Mouse (Mus musculus) MEL (cell line): ENCODE results near the gene Itih3. TPM values are rescaled to one million over a fixed set of nuclear protein-coding genes. Genes with fewer than 3 reads are reported as not detected.

Experiments
- DNase-seq: peaks from one replicate; pipeline ENCODE4 v3.0.0; 2011; ENCODE audit warnings: low read depth, low spot score
- H3K27ac ChIP-seq: 2 replicates; pipeline ENCODE4 v1.5.1; 2012; ENCODE audit warnings: low read depth, mild to moderate bottlenecking, control low read depth, low read length, moderate library complexity; ENCODE audit not compliant: control insufficient read depth
- H3K27me3 ChIP-seq, 2 experiments: fragments of 150-350 bp in 1 of 2; sonication (generic) in 1 of 2; 2 replicates each; pipeline ENCODE4 v1.6.1; 2012; ENCODE audit warnings: low read length in 2 of 2, mild to moderate bottlenecking in 2 of 2, improper control_type of control experiment in 1 of 2, moderate library complexity in 1 of 2; ENCODE audit not compliant: insufficient read depth in 2 of 2, control insufficient read depth in 1 of 2
- H3K36me3 ChIP-seq, 2 experiments: 2 replicates each; pipeline ENCODE4 v1.6.1; 2012 to 2014; ENCODE audit warnings: low read length in 2 of 2, improper control_type of control experiment in 1 of 2, inconsistent platforms in 1 of 2, mild to moderate bottlenecking in 1 of 2; ENCODE audit not compliant: insufficient read depth in 2 of 2, control insufficient read depth in 1 of 2
- H3K4me1 ChIP-seq, 2 experiments: fragments of 150-350 bp in 1 of 2; sonication (generic) in 1 of 2; 2 replicates each; pipeline ENCODE4 v1.6.1; 2012; ENCODE audit warnings: low read length in 2 of 2, improper control_type of control experiment in 1 of 2, mild to moderate bottlenecking in 1 of 2; ENCODE audit not compliant: insufficient read depth in 2 of 2, control insufficient read depth in 1 of 2
- H3K4me3 ChIP-seq, 2 experiments: fragments of 150-350 bp in 1 of 2; sonication (generic) in 1 of 2; 2 replicates each; pipeline ENCODE4 v1.5.1; 2012; ENCODE audit warnings: low read depth in 2 of 2, low read length in 2 of 2, mild to moderate bottlenecking in 2 of 2, moderate library complexity in 2 of 2, control low read depth in 1 of 2, improper control_type of control experiment in 1 of 2; ENCODE audit not compliant: control insufficient read depth in 1 of 2, insufficient read depth in 1 of 2
- H3K79me2 ChIP-seq: 2 replicates; pipeline ENCODE4 v1.6.1; 2012; ENCODE audit warnings: mild to moderate bottlenecking, low read length, moderate library complexity; ENCODE audit not compliant: control insufficient read depth, poor library complexity, insufficient read depth
- H3K9ac ChIP-seq: 2 replicates; pipeline ENCODE4 v1.6.1; 2012; ENCODE audit warnings: low read depth, mild to moderate bottlenecking, control low read depth, low read length, moderate library complexity; ENCODE audit not compliant: control insufficient read depth, poor library complexity, severe bottlenecking
- H3K9me3 ChIP-seq: fragments of 150-350 bp; sonication (generic); replicated peaks from 2 replicates; pipeline ENCODE4 v1.6.1; 2012; ENCODE audit warnings: mild to moderate bottlenecking, low read length, improper control_type of control experiment, moderate library complexity; ENCODE audit not compliant: insufficient read depth
- CHD1 ChIP-seq: IDR thresholded peaks from 2 replicates; pipeline ENCODE4 v1.6.1; 2012; ENCODE audit warnings: low read depth, mild to moderate bottlenecking, inconsistent platforms, low read length, improper control_type of control experiment
- ELF1 ChIP-seq: IDR thresholded peaks from 2 replicates; pipeline ENCODE4 v1.6.1; 2014; ENCODE audit warnings: low read depth, mild to moderate bottlenecking, inconsistent platforms, low read length, improper control_type of control experiment, moderate library complexity
- EP300 ChIP-seq, 2 experiments: IDR thresholded peaks; 2 replicates each; pipeline ENCODE4 v1.6.1; 2011; ENCODE audit warnings: improper control_type of control experiment in 2 of 2, low read length in 2 of 2, low read depth in 1 of 2, mild to moderate bottlenecking in 1 of 2
- ETS1 ChIP-seq: IDR thresholded peaks from 2 replicates; pipeline ENCODE4 v1.6.1; 2012; ENCODE audit warnings: low read depth, mild to moderate bottlenecking, inconsistent platforms, low read length, improper control_type of control experiment, moderate library complexity
- GATA1 ChIP-seq: IDR thresholded peaks from 2 replicates; pipeline ENCODE4 v1.6.1; 2011; ENCODE audit warnings: low read depth, low read length, improper control_type of control experiment
- JUND ChIP-seq: IDR thresholded peaks from 2 replicates; pipeline ENCODE4 v1.6.1; 2011; ENCODE audit warnings: low read depth, mild to moderate bottlenecking, improper control_type of control experiment, low read length
- MAFK ChIP-seq: IDR thresholded peaks from 2 replicates; pipeline ENCODE4 v1.6.1; 2011; ENCODE audit warnings: low read depth, mild to moderate bottlenecking, low read length, improper control_type of control experiment, borderline replicate concordance
- MAX ChIP-seq: IDR thresholded peaks from 2 replicates; pipeline ENCODE4 v1.6.1; 2011; ENCODE audit warnings: low read length, improper control_type of control experiment
- MAZ ChIP-seq: IDR thresholded peaks from 2 replicates; pipeline ENCODE4 v1.6.1; 2012; ENCODE audit warnings: low read depth, mild to moderate bottlenecking, inconsistent platforms, low read length, improper control_type of control experiment
- MEF2A ChIP-seq: IDR thresholded peaks from 2 replicates; pipeline ENCODE4 v1.6.1; 2014; ENCODE audit warnings: low read depth, mild to moderate bottlenecking, inconsistent platforms, low read length, improper control_type of control experiment; ENCODE audit not compliant: poor library complexity, insufficient replicate concordance, severe bottlenecking; ENCODE audit errors: extremely low read depth
- MXI1 ChIP-seq: IDR thresholded peaks from 2 replicates; pipeline ENCODE4 v1.6.1; 2011; ENCODE audit warnings: mild to moderate bottlenecking, low read depth, low read length, improper control_type of control experiment
- MYB ChIP-seq: IDR thresholded peaks from 2 replicates; pipeline ENCODE4 v1.6.1; 2011; ENCODE audit warnings: mild to moderate bottlenecking, low read depth, low read length, improper control_type of control experiment
- NELFE ChIP-seq: IDR thresholded peaks from 2 replicates; pipeline ENCODE4 v1.6.1; 2011; ENCODE audit warnings: low read depth, low read length, improper control_type of control experiment
- NRF1 ChIP-seq: IDR thresholded peaks from 2 replicates; pipeline ENCODE4 v1.6.1; 2014; ENCODE audit warnings: low read depth, mild to moderate bottlenecking, inconsistent platforms, low read length, improper control_type of control experiment, moderate library complexity; ENCODE audit not compliant: poor library complexity, insufficient read depth, severe bottlenecking
- POLR2AphosphoS2 ChIP-seq: IDR thresholded peaks from 2 replicates; pipeline ENCODE4 v1.6.1; 2011; ENCODE audit warnings: low read length, improper control_type of control experiment
- SMC3 ChIP-seq: IDR thresholded peaks from 2 replicates; pipeline ENCODE4 v1.6.1; 2011; ENCODE audit warnings: low read depth, low read length, improper control_type of control experiment
- TAL1 ChIP-seq: IDR thresholded peaks from 2 replicates; pipeline ENCODE4 v1.6.1; 2012; ENCODE audit warnings: mild to moderate bottlenecking, inconsistent platforms, low read length, moderate library complexity, mixed read lengths
- TCF12 ChIP-seq: IDR thresholded peaks from 2 replicates; pipeline ENCODE4 v1.6.1; 2014; ENCODE audit warnings: low read depth, mild to moderate bottlenecking, inconsistent platforms, low read length, improper control_type of control experiment, moderate library complexity
- UBTF ChIP-seq: IDR thresholded peaks from 2 replicates; pipeline ENCODE4 v1.6.1; 2012; ENCODE audit warnings: low read depth, mild to moderate bottlenecking, inconsistent platforms, low read length, improper control_type of control experiment, moderate library complexity, borderline replicate concordance; ENCODE audit not compliant: insufficient read depth
- USF1 ChIP-seq: IDR thresholded peaks from 2 replicates; pipeline ENCODE4 v1.6.1; 2014; ENCODE audit warnings: low read depth, mild to moderate bottlenecking, inconsistent platforms, low read length, improper control_type of control experiment, moderate library complexity
- USF2 ChIP-seq, 2 experiments: IDR thresholded peaks; 2 replicates each; pipeline ENCODE4 v1.6.1; 2011 to 2012; ENCODE audit warnings: improper control_type of control experiment in 2 of 2, low read length in 2 of 2, borderline replicate concordance in 1 of 2, inconsistent platforms in 1 of 2, low read depth in 1 of 2, mild to moderate bottlenecking in 1 of 2; ENCODE audit not compliant: insufficient read depth in 1 of 2
- ZC3H11A ChIP-seq: IDR thresholded peaks from 2 replicates; pipeline ENCODE4 v1.6.1; 2012; ENCODE audit warnings: low read depth, mild to moderate bottlenecking, inconsistent platforms, low read length, improper control_type of control experiment
- ZKSCAN1 ChIP-seq: IDR thresholded peaks from 2 replicates; pipeline ENCODE4 v1.6.1; 2012; ENCODE audit warnings: low read depth, mild to moderate bottlenecking, inconsistent platforms, low read length, improper control_type of control experiment, moderate library complexity
- ZMIZ1 ChIP-seq: IDR thresholded peaks from 2 replicates; pipeline ENCODE4 v1.6.1; 2012; ENCODE audit warnings: low read depth, mild to moderate bottlenecking, inconsistent platforms, low read length, improper control_type of control experiment, moderate library complexity
- ZNF384 ChIP-seq: IDR thresholded peaks from 2 replicates; pipeline ENCODE4 v1.6.1; 2012; ENCODE audit warnings: low read depth, mild to moderate bottlenecking, inconsistent platforms, low read length, improper control_type of control experiment
- polyA plus RNA-seq, 2 experiments: library from polyadenylated mRNA; stranded (reverse) in 1 of 2; unstranded in 1 of 2; fragments of >175 nt in 1 of 2; fragments of >200 nt in 1 of 2; gene quantifications; 2 replicates each; pipeline versions ENCODE4 v1.2.1 to v1.2.4; 2012; ENCODE audit warnings: low replicate concordance in 2 of 2, low read depth in 1 of 2; ENCODE audit not compliant: insufficient read length in 2 of 2, insufficient read depth in 1 of 2, missing spikeins in 1 of 2
- total RNA-seq: library from RNA; depleted of rRNA; stranded (reverse); fragments of 300-350 nt; gene quantifications from 2 replicates; pipeline ENCODE4 v1.2.3, GENCODE M21; 2012

Itih3 gene
- total and polyA plus RNA-seq, 3 experiments: not detected

DNA sequence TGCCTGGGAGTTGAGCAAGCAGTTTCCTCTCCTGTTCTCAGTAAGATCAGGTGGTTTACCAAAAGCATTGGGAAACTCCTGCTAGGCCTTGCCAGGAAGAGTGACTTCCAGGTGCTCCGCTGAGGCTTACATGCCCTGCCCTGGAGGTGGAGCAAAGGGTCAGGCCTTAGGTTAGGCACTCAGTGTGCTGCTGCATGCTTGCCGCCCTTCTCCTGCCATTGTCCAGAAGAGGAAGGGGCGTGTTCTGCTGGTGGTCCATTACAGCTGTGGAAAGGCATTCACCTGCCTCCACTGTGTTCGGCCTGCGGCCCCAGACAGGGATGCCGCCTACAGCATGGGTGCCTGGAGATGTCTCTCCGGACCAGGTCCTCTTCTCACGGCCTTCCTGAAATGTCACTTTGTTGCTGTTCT lies 54.2 kb downstream of the Itih3 start:
- H3K4me3 ChIP-seq: no peak overlapping the region
- no peaks in the 10 kb centered on the region for H3K4me1 ChIP-seq
- no peaks in the 10 kb centered on the region for H3K9me3 ChIP-seq
- no peak for DNase-seq
- TF ChIP-seq ZKSCAN1 (no peak), ZMIZ1 (no peak), NRF1 (no peak), EP300 (IDR thresholded peaks at IDR 0.05; ENCODE audit: low read depth in 1 of 2, low read length in 2 of 2) (no peak), TCF12 (no peak), ELF1 (no peak), MAX (no peak), CHD1 (no peak), USF2 (IDR thresholded peaks at IDR 0.05; ENCODE audit: borderline replicate concordance in 1 of 2, insufficient read depth in 1 of 2, low read depth in 1 of 2, low read length in 2 of 2) (no peak), TAL1 (no peak), ZC3H11A (no peak), USF1 (no peak), MEF2A (no peak), MYB (no peak), ZNF384 (no peak), JUND (no peak)
- no peak overlapping the region for H3K27ac ChIP-seq
- no peaks in the 10 kb centered on the region for H3K27me3 ChIP-seq
- H3K79me2 ChIP-seq: no peaks in the 10 kb centered on the region
- no peaks in the 10 kb centered on the region; a peak in 1 of 4 replicates for H3K36me3 ChIP-seq
- H3K9ac ChIP-seq: no peak overlapping the region

DNA sequence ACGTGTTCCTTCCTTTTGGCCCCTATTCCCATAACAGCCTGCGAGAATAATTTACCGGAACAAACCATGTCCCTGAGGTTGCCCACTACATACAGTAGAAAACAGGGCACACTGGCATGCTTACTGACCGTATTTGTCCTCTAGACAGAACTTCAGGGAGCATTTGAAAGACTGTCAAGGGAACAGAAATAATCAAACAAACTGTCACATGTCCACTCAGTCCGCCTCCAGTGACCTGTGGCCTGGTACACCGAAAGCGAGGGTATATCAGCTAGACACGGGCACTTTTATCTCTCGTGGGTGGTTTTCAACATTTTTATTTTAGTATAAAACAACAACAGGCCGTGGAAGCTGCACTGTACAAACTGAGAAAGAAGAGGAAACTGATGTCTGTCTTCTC lies 54.7 kb downstream of the Itih3 start:
- no peak overlapping the region for H3K4me3 ChIP-seq
- H3K4me1 ChIP-seq: no peaks in the 10 kb centered on the region
- no peaks in the 10 kb centered on the region for H3K27me3 ChIP-seq
- no peak overlapping the region for H3K9ac ChIP-seq
- H3K36me3 ChIP-seq: no peaks in the 10 kb centered on the region; a peak in 1 of 4 replicates
- H3K9me3 ChIP-seq: no peaks in the 10 kb centered on the region
- DNase-seq: no peak
- no peak for TF ChIP-seq POLR2AphosphoS2
- TF ChIP-seq NELFE: no peak
- no peak for TF ChIP-seq GATA1
- no peak for TF ChIP-seq MAFK
- no peak for TF ChIP-seq MEF2A
- TF ChIP-seq MAZ: no peak
- no peak for TF ChIP-seq EP300 (IDR thresholded peaks at IDR 0.05; ENCODE audit: low read depth in 1 of 2, low read length in 2 of 2)
- no peak for TF ChIP-seq ELF1
- TF ChIP-seq TCF12: no peak
- no peak for TF ChIP-seq SMC3
- TF ChIP-seq ETS1: no peak
- TF ChIP-seq UBTF: no peak
- TF ChIP-seq ZNF384: no peak
- TF ChIP-seq MXI1: no peak
- H3K79me2 ChIP-seq: no peaks in the 10 kb centered on the region
- no peak overlapping the region for H3K27ac ChIP-seq
